Mouse (Mus musculus) common myeloid progenitor, adult 5-6 weeks (primary cell): ENCODE measurements around the gene Traf3ip3. TPM values are rescaled to one million over a fixed set of nuclear protein-coding genes. Genes with fewer than 3 reads are reported as not detected.
A peak's percentile ranks its signal among the peaks of the same experiment; 100 is the strongest.

Experiments used
- ATAC-seq: replicated peaks from 2 replicates; pipeline ENCODE4 v1.8.0; 2016; ENCODE audit warnings: low read depth, mild to moderate bottlenecking, moderate TSS enrichment, inconsistent platforms; ENCODE audit not compliant: poor library complexity, severe bottlenecking
- total RNA-seq: library from RNA; stranded (forward); fragments of 200-1000, 187-1606 nt; gene quantifications from 2 replicates; pipeline ENCODE4 v1.2.3, GENCODE M21; 2017

The Traf3ip3 gene
- total RNA-seq, 1 experiment from 2014 or later, result 65.1 TPM

DNA sequence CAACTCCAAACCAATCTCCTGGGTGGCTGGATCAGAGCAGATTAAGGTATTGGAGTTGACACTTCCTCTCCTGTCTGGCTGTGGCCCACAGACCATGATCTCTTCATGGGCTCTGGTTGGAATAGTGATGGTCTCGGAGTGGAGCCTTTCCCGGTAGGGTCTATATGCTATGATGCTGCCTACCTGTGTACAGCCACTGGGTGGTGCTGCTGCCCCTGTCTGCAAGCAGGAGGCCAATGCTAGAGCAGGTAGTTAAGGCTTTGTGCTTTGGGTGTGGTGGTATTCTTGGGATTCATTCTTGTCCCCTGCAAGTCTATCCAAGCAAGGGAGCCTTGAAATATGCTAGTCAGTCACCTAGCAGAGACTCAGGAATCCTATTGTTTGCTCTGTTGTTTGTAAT is 6.7 kb upstream of the Traf3ip3 start:
- peak; percentile 99 for ATAC-seq

DNA sequence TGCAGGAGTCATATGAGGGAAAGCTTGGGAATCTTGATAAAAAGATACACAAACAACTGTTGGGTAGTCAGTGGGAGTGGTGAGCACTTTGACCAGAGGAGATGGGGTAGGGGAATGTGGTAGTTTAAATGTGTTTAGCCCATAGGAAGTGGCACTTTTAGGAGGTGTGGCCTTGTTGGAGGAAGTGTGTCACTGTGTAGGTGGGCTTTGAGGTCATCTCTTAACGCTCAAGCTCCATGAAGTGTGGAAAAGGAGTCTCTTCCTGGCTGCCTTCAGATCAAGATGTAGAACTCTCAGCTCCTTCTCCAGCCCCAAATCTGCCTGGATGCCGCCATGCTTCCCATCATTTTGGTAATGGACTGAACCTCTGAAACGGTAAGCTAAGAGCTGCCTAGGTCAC is 6.0 kb upstream of the Traf3ip3 start, which contains the start of gene Lamb3:
Gene Lamb3, plus strand, starts transcription at position 197 of the 400 bp plus-strand sequence.
- peak; percentile 30; the same call in 1 of the 2 replicates for ATAC-seq

DNA sequence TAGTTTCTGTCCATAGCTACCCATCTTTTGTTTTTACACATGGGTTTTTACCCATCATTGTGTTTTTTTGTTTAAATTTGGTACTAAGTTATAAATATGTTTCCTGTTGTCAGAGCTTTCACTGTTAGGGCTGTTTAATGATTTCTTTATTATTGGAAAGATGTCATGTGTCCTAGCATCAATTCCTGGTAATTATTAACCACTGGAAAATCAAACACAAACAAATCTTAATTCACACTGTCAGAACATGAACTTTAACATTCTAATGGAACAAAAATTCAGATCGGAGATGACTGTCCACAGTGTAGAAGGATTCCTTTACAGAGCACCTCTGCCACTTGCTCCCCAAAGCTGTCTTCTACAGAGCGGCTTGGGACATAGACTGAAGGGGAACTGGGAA is 3.9 kb upstream of the Traf3ip3 start:
- ATAC-seq, result no peak

DNA sequence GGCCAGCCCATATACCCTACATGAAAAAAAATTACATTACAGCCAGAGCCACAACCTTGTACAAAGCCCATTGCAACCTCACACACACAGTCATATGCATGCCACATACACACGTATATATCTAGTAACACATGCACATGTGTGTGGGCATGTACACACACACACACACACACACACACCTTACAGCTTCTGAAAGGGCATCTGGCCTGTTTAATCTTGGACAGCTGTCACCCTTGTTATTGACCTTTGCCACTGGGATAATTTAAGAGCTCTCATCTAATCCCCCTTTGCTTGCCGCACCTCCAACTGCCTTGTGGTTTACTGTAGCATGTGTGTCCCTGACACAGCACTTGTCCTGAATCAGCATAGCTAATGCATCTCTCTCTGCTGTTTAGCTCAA is 2.3 kb upstream of the Traf3ip3 start:
- ATAC-seq, result no peak

DNA sequence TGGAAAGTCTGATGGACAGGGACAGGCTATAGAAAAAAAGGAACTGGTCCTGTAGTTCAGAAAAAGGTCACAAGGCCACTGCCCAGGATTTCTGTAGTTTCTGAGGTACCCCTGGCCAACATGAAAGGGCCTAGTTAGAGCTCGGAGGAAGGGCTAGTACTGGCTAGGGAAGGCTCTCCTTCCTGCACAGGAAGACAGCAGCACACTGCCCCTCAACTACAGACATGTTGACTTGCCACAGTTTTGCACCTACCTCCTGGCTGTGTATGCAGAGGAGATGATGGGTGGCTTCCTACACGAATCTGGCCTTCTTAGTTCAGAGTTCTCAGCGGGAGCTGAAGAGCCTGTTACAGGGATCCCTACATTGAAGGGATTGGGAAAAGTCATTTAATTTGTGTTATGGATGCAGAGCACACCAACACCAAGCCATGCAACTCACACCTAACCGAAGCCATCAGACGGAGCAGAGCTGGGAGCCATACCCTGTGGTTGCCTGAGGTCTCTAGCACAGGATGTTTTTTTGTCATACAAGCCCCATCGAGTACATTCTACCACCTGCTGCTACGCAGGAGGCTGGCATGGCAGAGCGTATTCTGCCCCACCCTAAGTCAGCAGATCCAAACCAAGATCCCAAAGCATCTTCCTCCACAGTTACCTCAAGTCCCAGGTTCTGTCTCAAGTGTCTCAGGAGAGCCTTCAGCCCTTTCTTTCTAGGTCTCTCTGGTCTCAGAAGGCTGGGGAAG is 692 bp downstream of the Traf3ip3 start:
- ATAC-seq, result peak; percentile 33

DNA sequence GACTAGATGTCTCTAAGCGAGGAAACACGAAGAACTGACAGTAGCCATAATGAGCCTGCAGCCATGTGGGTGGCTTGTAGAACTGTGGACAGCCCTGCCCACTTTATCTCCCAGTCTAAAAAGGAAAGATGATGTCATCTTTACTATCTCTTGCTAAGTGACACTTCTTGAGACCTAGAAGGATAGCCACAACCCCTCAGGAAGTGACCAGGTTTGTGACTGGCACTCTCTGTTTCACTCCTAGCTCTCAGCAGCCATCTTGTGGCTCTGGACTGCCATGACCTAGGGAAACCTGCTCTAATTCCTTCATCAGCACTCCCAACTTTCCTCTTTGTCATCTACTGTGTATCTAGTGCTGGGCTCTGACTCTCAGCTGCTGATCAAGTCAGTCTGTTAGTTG is 3.2 kb downstream of the Traf3ip3 start:
- peak; percentile 35 for ATAC-seq

DNA sequence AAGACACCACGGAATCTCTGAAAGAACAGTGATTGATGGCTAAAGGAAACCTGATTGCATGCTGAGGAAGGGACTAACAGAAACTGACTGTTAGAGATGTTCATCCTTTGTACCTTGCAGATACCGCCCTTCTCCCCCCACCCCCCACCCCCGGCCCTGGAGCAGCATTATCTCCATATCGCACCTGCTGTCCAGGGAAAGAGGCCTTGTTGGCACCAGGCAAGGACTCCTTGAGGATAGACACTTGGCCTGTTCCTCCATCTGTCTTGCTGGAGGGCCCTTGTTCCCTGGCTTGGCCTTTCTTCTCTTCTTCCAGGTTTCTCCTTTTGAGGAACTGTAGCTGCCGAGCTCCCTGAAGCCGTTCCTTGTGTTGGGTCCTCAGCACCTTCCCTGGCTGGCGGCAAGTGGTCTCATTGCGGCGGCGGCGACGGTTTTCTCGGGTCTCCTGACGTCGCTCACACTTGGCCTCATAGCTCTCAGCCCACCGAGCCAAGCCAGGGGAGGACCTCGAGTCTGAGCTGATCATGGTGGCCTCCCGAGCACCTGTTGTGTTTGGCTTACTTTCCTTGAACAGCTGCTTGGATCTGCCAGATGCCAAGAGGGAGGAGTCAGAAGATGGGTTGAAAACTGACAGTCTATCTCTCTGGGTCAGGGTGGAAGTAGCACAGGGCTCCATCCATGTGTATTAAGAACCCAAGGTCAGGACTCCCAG is 3.9 kb downstream of the Traf3ip3 start:
- ATAC-seq, result no peak

DNA sequence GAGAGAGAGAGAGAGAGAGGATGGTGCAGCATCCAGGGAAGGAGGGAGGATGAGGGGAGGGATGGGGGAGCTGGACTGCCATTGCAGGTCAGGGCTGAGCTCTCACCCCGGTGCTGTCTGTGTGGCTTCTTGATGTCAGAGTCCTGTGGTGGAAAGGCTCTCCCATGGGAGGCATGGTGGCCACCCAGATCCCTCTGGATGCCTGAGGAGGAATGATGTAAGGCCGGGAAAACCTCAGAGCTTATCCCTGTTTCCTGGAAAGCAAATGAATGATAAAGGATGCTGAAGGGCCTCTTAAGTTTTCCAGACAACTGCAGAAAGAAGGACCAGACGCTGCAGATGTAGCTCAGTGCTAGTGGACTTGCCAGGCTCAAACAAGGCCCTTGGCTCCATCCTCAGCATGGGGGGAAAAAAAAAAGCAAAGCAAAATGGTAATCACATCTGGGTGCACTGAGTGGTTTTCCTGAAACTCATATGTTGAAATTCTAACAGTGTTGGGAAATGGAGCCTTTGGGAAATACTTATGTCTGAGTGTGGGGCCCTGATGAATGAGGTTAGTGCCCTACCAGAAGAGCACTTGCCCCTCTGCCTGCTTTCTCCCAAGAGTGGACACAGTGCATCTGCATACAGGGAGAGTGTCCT is 6.2 kb downstream of the Traf3ip3 start:
- no peak for ATAC-seq

DNA sequence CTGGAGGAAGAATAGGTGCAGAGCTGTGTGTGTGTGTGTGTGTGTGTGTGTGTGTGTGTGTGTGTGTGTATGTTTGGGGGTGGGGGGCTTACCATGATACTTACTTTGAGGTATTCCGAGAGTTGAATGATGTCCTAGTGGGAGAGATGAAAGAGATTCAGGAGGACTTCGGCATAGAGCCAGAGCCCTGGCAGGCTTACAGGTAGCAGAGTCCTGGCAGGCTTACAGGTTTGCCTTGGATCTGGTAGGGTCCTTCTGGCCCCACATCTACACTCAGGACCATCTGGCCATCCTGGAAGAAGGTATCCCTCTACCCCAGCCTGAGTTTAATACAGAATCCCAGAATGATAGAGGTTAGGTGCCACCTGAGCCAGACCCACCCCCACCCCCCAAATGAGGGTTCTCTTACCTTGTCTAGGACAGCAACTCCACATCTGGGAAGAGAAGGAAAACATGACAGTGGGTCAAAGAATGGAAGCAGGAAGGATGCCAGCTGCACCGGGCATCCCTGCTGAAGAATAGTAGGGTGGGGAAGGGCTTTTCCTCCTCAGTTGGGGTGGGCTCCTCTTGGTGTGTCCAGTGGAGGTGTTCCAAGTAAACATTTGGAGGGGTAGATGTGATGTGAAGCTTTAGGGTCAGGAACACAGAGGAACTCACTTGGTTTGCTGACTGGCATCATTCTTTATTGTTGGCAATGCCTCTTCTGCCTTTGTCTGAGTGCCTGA is 6.9 kb downstream of the Traf3ip3 start:
- ATAC-seq, result no peak

DNA sequence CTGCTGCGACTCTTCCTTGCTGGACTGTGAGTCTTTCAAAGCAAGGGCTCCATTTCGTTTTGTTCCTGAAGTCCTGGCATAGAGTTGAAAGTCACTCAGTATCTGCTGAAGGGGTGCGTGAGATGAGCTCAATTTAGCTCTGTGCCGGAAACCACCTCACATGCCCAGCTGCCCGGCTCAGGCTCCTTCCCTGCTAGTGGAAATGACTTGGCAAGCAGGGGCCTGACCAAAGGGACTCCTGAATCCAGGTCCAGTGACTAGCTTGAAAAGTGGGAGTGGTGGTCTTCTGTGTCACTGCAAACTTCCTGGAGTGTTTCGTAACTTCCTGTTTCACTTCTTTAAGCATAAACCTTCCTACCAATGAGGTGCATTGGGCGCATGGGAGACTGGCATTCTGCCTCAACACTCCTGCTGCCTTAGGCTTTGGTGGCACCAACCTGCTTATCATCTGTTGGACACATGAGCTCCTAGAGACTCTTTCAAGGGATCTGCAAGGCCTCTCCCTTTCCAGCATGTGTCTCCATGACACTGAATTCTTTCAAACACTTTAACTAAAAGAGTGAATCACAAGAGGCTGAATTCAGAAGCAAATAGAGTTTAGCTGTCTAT is 9.7 kb downstream of the Traf3ip3 start:
- peak; percentile 90 for ATAC-seq

DNA sequence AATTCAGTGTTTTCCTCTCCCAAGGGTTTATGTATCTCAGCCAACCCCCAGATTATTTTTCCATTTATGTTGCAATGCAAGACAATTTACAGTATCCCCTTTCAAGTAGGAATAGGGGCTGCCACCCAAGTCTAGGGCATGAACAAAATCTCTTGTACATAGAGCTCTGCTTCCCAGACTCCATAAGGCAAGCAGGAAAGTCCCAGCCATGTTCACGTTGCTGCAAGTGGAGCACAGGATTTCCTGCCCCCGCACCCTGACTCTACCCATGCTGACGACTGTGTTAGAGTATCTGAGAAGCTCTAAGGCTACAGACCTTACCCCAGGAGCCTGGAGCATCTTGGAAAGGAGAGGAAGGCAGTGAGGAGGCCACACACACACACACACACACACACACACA is 11.7 kb downstream of the Traf3ip3 start:
- ATAC-seq, result no peak

DNA sequence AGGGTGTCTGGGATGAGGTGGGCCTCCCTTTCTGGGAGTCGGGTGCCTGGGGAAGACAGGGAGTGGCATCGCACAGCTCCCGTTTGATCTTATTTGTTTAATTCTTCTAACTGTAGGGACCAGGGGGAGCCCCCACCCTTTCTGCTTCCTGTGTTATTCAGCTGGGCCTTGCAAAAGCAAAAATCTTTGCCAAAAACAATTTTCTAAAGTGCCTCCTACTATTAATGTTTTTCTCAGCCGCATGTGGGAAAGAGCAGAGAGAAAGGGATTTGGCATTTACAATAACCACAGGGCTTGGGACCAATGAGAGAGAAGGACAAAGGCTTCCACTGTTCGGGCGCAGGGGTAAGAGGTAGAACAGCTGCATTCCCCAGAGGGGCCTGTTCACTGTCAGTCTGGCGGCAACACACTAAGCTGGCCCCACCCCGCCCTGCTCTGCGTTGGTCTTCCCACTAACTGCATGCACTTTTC is 12.3 kb downstream of the Traf3ip3 start:
- ATAC-seq, result no peak

DNA sequence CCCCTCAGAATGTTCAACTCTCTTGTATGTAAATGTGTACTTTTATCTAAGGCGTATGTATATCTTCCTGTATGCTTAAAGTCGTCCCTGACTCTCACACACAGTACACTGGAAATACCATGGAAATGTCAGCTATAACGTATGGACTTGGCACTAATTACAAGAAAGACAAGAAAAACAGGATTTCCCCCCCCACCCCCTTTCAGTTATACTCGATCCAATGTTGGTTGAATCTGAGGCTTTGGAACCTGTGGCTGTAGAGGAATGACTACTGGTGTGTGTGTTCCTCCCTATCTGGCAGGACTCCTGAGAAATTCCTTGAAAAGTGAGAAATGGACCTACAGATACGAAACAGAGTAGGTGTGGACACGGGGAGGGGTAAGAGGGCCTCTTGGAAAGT is 13.2 kb downstream of the Traf3ip3 start:
- no peak for ATAC-seq

DNA sequence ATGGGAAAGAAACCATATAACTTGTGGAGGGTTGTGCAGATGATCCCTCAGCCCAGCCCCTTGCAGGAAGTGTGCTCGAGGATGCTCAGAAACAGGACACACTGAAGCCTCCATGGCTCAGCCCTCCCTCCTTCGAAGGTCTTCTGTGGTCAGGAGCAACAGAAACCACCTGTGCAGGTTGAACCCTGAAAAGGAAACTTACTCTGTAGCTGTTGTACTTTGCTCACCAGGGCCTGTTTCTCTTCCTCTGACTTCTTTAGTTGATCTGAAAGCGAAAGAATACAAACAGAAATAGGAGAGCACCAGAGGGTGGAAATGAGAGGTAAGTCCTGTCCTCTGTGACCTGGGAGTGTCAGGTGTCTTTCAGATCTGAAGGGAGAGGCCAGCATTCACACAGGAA is 20.4 kb downstream of the Traf3ip3 start:
- no peak for ATAC-seq

DNA sequence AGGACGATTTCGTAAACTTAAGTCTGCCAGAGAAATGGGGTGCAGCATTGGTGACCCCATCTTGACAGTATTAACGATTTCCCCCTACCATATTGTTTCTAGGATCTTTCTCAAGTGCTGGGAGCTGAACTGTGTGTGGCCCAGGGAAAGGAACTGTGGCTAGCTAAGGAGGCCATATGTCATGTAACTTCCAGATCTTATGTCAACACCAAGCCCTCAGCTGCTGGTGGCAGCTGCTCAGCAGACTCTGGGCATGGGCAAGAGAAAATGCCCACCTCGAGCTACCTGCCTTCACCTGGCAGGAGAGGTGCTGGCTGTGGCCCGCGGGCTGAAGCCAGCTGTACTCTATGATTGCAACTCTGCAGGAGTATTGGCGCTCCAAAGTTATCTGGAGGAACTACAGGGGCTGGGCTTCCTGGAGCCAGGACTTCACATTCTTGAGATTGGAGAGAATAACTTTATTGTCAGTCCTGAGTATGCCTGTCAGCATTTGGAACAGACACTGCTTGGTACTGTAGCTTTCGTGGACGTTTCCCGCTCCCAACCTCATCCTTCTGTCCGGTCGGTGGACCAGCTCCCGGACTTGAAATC is 27.3 kb downstream of the Traf3ip3 start:
- no peak for ATAC-seq

DNA sequence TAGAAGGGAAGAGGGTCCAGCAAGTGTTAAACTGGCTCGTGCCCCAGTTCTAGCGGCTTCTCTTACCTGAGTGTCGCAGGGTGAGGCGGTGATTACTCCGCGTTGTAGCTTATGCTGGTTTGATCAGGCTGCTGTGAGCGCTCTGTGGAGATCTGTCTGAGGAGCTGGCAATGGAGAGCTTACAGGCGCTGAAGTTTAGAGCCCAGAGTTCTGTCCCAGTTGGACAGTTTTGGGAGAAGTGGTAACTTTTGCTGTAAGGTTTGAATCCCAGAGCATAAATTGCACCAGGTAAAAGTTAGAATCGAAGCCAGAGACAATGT is 27.7 kb downstream of the Traf3ip3 start:
- ATAC-seq, result no peak

DNA sequence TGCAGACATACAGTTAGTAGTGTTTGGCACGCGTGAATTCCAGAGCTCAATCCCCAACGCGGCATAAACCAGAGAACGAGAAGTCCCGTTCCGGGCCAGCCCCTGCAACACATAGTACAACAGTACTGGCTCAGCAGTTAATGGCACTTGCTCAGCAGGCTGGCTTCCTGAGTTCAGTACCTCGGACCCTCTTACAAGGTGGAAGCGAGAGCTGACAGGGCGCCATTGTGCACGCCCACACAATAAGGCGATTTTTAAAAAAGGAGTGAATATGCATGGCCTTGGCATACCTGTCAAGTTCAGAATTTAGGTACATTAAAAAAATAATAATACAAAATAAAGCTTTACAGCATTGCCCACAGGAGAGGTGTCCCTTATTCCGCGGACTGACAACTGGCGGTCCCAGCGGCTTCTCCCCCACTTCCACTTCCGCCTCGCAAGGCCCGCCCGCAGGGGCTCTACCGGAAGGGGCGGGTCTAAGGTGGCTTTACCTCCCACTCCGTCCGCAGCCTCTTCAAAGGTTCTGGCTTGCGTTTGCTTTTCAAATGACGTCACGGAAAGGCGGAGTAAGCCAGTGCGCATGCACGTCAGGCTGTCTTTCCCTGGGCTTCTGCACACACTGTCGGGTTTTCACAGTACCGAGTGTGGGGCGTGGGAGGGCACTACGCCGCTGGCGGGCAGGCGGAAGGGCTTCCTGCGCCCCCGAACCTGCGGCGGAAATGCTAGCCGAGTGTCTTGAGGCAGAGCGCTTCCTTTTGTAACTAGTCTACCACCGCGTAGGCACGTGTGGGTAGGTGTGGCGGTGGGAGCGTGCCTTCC is 28.3 kb downstream of the Traf3ip3 start:
- ATAC-seq, result peak; percentile 85

DNA sequence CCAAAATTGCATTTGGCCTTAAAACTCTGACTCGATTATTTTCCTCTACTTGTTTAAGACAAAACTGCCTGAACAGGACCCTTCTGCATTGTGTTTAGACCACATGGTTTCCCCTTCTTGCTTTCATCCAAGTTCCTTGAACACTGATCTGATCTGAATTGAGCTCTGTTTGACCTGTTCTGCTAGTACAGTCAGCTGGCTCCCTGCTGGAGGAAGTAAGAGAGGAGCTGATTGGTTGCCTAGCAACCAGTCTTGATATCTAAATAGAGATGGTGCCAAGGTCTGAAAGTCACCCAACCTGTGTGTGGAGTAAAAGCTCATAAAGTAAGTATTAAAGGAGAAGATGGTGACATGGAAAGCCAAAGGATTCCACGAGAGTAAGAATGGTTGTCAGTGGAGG is 31.6 kb downstream of the Traf3ip3 start:
- ATAC-seq, result peak; percentile 31

DNA sequence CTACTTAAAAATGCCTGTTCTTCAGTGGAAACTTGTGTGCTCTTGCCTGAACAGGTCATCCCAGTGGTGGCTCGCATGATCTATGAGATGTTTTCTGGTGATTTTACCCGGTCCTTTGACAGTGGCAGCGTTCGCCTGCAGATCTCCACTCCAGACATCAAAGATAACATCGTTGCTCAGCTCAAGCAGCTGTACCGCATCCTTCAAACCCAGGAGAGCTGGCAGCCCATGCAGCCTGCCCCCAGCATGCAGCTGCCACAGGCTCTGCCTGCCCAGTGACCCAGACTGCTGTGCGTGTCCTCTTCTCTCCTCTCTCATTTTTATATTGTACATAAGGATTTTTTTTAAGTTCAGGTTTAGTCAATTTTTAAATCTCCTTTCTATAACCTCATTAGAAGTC is 32.3 kb downstream of the Traf3ip3 start:
- no peak for ATAC-seq
